Mouse (Mus musculus) spleen, postnatal 14 days (tissue): ENCODE results near the gene Idh1.

Experiments used
- DNase-seq, 2 experiments: peaks; one replicate each; pipeline ENCODE4 v3.0.0; 2021 to 2022; ENCODE audit warnings: low spot score in 2 of 2

The Idh1 gene

DNA sequence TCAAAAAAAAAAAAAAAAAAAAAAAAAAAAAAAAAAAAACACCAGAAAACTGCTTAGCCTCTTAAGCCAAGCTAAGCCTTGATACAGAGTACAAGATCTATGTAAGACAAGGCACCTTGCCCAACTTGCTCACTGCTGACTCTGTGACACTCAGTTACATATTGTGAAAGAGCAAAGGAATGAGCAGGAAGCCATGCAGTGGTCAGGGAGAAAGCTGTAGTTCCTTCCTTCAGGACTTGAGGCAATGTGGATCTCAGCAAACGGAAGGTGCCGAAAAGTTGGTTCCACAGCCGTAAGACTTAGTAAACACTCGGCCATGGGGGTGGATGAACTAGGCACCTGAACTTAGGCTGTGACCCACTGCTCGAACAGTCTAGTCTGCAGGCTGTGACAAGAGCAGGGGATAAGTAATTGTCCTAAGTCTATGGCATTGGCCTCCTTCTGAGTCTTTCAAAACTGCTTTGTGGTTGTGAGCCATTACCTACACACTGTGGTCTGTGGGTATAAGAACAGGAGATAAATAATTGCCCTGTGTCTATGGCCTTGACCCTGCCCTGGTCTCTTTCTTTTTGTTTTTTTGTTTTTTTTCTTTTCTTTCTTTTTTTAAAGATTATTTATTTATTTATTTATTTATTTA, 72.6 kb downstream of the Idh1 start:
- DNase-seq, result no peak

DNA sequence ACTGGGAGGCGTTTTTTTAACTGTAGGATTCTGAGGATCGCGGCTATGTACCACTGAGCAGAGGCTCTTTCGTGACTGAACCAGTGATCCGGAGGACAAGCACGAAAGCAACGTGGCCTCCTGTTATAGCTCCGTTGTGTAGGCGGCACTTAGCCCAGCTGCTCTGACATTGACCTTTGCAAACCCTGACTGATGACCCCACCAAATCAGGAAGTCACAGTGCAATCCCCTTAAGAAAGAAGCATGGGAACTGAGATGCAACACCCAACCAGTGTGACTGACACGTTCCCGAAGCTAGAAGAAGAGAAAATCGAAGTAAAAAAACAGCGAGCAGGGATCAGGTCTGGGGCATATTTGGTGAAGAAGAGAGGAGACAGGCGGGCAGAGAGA, 73.5 kb downstream of the Idh1 start:
- no peak for DNase-seq

DNA sequence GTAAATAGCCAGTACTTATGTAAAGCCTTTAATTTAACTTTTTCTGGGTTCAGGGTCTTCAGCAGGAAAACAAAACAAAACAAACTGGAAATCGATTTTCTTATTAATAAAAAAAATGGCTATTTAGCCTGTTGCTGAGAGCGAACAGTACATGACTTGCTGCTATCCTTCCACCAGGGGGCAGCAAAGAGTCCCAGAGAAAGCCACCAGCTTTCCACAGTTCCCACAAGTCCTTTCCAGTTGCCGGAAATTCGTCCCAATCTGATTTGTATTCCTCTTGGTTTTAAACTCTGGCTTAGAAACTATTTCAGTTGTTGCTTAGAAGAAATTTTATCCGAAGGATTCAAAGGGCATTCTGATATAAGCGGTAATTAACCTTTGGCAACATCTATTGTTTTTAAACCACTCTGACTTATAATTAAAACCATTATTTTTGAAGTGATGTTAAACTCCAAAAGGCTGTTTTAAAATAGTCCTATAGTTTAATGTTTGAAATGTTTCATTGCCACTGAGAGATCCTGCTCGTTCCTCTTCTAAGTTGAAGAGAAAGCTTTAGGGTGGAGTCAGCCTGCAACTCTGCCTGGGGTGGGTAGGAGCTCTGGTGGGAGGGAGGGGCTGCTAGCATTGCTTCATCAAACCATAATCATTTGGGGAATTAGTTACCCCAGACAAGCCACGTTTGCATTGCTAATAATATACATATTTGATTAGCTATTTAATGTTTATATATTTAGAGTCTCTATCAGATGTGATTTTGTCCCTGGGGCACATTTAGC, 74.1 kb downstream of the Idh1 start:
- DNase-seq, result no peak

DNA sequence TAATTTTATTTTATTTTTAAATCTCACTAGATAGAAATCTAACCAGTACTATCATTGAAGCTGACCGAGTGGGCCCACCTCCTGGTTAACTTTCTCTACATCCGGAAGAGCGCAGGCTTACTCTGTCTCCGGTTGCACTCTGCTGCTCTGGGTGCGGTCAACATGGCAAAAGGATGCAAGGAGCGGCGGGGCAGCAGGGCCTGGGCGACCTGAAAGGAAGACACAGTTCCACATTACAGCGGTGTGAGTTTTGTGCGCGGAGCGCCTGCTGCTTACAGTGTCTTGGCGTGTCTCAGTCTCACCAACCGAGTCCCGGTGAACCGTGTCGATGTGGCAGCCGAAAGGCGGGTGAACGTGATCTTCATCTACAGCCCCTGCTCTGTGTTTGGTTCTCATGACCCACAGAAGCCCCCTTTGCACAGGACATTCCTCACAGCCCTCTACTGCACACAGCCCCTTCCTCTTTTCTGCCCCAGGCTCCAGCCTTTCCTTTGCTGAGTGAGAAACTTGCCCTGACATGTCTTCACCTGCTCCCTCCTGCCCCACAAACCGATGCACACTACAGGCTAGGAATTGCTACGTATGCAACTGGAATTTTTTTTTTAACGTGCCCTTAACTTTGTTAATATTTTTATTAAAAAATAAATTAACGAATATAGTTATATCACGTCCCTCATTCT, 76.4 kb downstream of the Idh1 start:
- DNase-seq, result no peak

DNA sequence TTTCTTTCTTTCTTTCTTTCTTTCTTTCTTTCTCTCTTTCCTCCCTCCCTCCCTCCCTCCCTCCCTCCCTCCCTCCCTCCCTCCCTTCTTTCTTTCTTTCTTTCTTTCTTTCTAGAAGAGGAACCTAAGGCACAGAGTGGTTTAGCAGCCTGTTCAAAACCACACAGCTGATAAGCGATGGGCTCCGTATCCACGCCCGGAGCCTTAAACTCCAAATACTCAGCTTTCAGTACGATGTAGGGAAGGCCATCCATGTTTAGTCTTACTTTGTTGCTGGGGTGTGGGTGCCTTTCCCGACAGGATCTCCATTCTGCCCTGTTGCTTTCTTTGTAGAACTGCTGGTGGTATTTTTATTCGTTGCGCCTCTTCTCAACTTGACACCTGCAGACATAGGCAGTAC, 77.1 kb downstream of the Idh1 start:
- no peak for DNase-seq
